Mouse (Mus musculus): ENCODE measurements around the gene Gba. TPM values are rescaled to one million over a fixed set of nuclear protein-coding genes. Genes with fewer than 3 reads are reported as not detected.
"Not testable (repeated sequence)": the region's sequence is repeated elsewhere in the genome, so short reads cannot be mapped to it uniquely, and the experiment has no call there.

Gene Gba
- polyA plus RNA-seq (2014; fragmentation: Nextera tagmentation; extraction: Ambion mirVana), result 44.4 and 46.5 TPM in 2 replicates

DNA sequence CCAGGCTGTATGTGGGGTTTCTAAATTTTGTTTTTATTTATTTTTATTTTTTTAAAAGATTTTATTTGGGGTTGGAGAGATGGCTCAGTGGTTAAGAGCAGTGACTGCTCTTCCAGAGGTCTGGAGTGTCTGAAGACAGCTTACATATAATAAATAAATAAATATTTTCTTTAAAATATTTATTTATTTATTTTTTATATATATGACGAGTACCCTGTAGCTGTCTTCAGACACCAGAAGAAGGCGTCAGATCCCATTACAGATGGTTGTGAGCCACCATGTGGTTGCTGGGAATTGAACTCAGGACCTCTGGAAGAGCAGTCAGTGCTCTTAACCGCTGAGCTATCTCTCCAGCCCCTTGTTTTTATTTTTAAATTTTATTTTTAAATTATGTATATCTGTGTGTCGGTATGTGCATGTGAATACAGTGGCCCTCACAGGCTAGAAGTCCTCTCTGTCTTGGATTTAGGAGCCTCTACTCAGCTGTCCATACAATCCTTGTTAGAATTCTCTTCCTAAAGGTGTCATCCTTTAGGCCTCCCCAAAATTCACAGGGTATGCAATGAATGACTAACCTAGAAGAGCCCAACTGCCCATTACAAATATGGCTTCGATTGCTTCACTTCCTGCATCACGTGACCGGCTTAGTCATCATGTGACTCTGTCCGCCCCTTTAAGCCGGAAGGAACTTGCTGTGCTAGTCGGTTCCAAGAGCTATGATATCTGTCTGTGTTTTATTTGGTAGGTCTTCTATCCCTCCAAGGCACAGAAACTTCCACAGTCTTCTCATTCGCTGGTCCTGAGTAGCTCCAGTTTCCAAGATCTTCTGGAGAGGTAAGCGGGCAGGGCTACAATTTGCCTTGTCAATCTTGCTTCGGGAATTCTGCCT, at the start of gene Gba:
TSS of gene Gba (plus strand) at position 676 of the 889 bp plus-strand sequence.
- DNase-seq (ENCODE audit: low spot score), result peak; percentile 87
- H3K9ac ChIP-seq (ENCODE audit: low read length), result peak within 1 kb of the TSS; percentile 52
- peak within 1 kb of the TSS; percentile 71 for H3K4me2 ChIP-seq (ENCODE audit: low read depth)
- peak within 1 kb of the TSS; percentile 46 for H3K4me3 ChIP-seq (ENCODE audit: low read depth, low read length)
- H3K9me3 ChIP-seq (ENCODE audit: control insufficient read depth, low read length), result no peaks in the 10 kb centered on the region
- no peaks in the 10 kb centered on the region for H3K27me3 ChIP-seq (ENCODE audit: control insufficient read depth, insufficient read depth, low read length)
- peak; percentile 82; the same call in 1 of the 2 replicates for ATAC-seq (ENCODE audit: insufficient read depth, low FRiP score, low TSS enrichment)
- 27% methylated on average over 13 of the region's 13 CpGs for WGBS
- H3K4me1 ChIP-seq (ENCODE audit: control insufficient read depth, insufficient read depth, low read length), result peaks cover 5% of the 10 kb centered on the region
- H3K36me3 ChIP-seq (ENCODE audit: control insufficient read depth, insufficient read depth, low read length), result peaks cover 3% of the 10 kb centered on the region; the same call in 1 of the 2 replicates
- no peak within 1 kb of the TSS for H3K27ac ChIP-seq (ENCODE audit: low read depth, low read length)

DNA sequence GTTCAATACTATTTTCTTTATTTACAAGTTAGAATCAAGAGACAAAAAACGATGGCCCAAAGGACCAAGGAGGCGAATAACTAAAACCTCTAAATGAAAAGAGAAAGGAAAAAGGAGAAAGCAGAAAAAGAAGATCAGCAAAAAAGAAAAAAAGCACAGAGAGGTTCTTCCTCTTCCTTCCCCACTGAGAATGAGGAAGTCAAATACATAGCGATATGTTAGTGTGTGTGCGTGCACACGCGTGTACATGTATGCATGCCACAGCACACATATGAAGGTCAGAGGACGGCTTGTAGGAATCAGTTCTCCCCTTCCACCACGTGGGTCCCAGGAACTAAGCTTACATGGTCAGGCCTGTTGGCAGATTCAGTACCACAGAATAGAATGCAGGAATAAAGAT, 45.8 kb upstream of the Gba start:
- H3K4me3 ChIP-seq (ENCODE audit: low read depth, low read length), result no peak overlapping the region
- H3K4me2 ChIP-seq (ENCODE audit: low read depth), result no peak overlapping the region
- DNase-seq (ENCODE audit: low spot score), result no peak
- WGBS, result 92% methylated on average over 8 of the region's 8 CpGs
- no peaks in the 10 kb centered on the region for H3K9me3 ChIP-seq (ENCODE audit: control insufficient read depth, low read length)
- H3K27me3 ChIP-seq (ENCODE audit: control insufficient read depth, insufficient read depth, low read length), result peaks cover 4% of the 10 kb centered on the region; the same call in 1 of the 2 replicates
- H3K27ac ChIP-seq (ENCODE audit: low read depth, low read length), result no peak overlapping the region
- no peak for ATAC-seq (ENCODE audit: insufficient read depth, low FRiP score, low TSS enrichment)
- H3K4me1 ChIP-seq (ENCODE audit: control insufficient read depth, insufficient read depth, low read length), result peaks cover 7% of the 10 kb centered on the region
- no peak overlapping the region for H3K9ac ChIP-seq (ENCODE audit: low read length)
- H3K36me3 ChIP-seq (ENCODE audit: control insufficient read depth, insufficient read depth, low read length), result no peaks in the 10 kb centered on the region

DNA sequence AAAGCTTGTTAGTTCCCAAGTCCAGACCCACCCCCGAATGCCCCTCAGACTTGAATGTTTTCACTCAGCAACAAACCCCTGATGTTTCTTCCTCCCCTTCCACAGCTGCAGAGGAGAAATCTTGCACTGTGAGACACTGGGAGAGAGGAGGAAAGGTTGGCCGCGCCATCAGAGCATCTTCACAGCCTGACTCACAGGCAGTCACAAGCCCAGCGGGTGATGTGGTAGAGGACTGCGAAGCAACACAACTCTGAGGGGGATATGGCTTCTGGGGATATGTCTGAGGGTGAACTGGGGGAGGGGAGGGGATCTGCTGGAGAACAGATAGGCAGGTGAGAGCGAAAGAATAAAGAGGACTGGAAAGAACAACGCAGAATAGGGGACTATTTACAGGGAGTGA, 44.1 kb upstream of the Gba start:
- Histone ChIP-seq H3K4me3 (ENCODE audit: low read depth, low read length) (peak overlapping the region; percentile 68), H3K4me2 (ENCODE audit: low read depth) (peak overlapping the region; percentile 99), H3K4me1 (ENCODE audit: control insufficient read depth, insufficient read depth, low read length) (peaks cover 7% of the 10 kb centered on the region), H3K27me3 (ENCODE audit: control insufficient read depth, insufficient read depth, low read length) (peaks cover 4% of the 10 kb centered on the region; the same call in 1 of the 2 replicates), H3K9ac (ENCODE audit: low read length) (peak overlapping the region; percentile 35; the same call in 1 of the 2 replicates), H3K27ac (ENCODE audit: low read depth, low read length) (no peak overlapping the region), H3K9me3 (ENCODE audit: control insufficient read depth, low read length) (no peaks in the 10 kb centered on the region), H3K36me3 (ENCODE audit: control insufficient read depth, insufficient read depth, low read length) (no peaks in the 10 kb centered on the region)
- no peak for DNase-seq (ENCODE audit: low spot score)
- ATAC-seq (ENCODE audit: insufficient read depth, low FRiP score, low TSS enrichment), result no peak
- WGBS, result 29% methylated on average over 7 of the region's 7 CpGs

DNA sequence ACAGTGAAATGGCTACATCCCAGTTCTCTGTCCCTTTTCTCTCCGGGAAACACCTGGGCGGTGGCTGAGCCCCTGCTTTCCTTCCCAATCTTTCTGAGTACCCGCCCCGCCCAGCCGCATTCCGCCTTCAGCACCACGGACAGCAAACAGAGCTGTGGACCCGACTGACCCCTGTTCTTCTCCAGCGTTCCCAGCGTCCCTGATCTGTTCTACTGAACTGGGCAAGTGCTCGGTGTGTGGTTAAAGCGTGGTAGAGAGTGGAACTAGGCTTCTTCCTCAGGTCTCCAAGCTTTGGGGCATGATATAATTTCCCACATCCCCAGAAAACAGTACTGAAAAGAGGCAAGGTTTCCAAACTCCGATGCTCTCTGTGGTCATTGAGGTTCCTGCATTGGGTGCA, 43.5 kb upstream of the Gba start:
- ATAC-seq (ENCODE audit: insufficient read depth, low FRiP score, low TSS enrichment), result no peak; the same call in 1 of the 2 replicates
- Histone ChIP-seq H3K36me3 (ENCODE audit: control insufficient read depth, insufficient read depth, low read length) (no peaks in the 10 kb centered on the region), H3K4me2 (ENCODE audit: low read depth) (peak overlapping the region; percentile 99), H3K27me3 (ENCODE audit: control insufficient read depth, insufficient read depth, low read length) (peaks cover 4% of the 10 kb centered on the region; the same call in 1 of the 2 replicates), H3K9me3 (ENCODE audit: control insufficient read depth, low read length) (no peaks in the 10 kb centered on the region), H3K4me1 (ENCODE audit: control insufficient read depth, insufficient read depth, low read length) (peaks cover 7% of the 10 kb centered on the region), H3K4me3 (ENCODE audit: low read depth, low read length) (peak overlapping the region; percentile 68), H3K27ac (ENCODE audit: low read depth, low read length) (no peak overlapping the region), H3K9ac (ENCODE audit: low read length) (peak overlapping the region; percentile 67)
- DNase-seq (ENCODE audit: low spot score), result peak; percentile 69
- WGBS, result 2% methylated on average over 13 of the region's 13 CpGs

DNA sequence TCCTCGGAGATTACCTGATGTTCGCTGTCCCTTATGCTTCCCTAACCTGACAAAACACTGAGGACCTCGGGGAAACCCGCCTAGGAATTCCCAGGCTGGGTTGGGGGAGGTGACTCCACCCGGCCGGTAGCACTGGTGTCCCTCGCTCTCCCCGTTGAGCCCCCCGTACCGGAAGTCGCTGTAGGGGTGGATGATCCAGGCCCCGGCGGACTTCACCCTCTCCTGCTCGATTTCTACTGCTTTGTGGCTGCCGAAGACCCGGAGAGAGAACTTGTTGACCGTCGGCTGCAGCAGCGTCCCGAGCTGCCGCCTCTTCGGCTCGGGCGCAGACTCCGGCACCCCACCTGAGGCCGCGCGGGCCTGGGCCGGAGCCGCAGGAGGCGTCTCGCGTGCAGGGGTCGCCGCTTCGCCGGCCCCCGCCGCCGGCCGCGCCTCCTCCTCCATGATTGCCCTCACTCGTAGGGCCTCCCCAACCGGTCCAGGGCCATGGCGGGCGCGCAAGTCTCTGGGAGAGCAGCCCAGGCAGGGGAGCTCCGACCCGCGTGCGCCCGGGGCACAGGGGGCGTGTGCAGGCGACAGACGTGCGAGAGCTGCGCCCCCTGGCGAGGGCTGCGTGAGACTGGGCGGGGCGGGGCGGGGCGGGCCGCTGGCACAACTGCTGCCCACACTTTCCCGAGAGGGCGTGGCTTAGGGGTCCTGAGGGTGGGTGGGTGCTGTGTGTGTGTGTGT, 42.9 kb upstream of the Gba start, which contains the start of gene Hcn3:
TSS of gene Hcn3 (minus strand) at position 581 of the 729 bp plus-strand sequence.
- no peak within 1 kb of the TSS for H3K27ac ChIP-seq (ENCODE audit: low read depth, low read length)
- DNase-seq (ENCODE audit: low spot score) (peak; percentile 85), ATAC-seq (ENCODE audit: insufficient read depth, low FRiP score, low TSS enrichment) (peak; percentile 74)
- H3K27me3 ChIP-seq (ENCODE audit: control insufficient read depth, insufficient read depth, low read length), result peaks cover 4% of the 10 kb centered on the region; the same call in 1 of the 2 replicates
- H3K4me2 ChIP-seq (ENCODE audit: low read depth), result peak within 1 kb of the TSS; percentile 99
- H3K4me1 ChIP-seq (ENCODE audit: control insufficient read depth, insufficient read depth, low read length), result peaks cover 7% of the 10 kb centered on the region
- under 1% methylated on average over 54 of the region's 66 CpGs for WGBS
- H3K36me3 ChIP-seq (ENCODE audit: control insufficient read depth, insufficient read depth, low read length), result no peaks in the 10 kb centered on the region
- H3K4me3 ChIP-seq (ENCODE audit: low read depth, low read length), result peak within 1 kb of the TSS; percentile 68
- H3K9me3 ChIP-seq (ENCODE audit: control insufficient read depth, low read length), result no peaks in the 10 kb centered on the region
- peak within 1 kb of the TSS; percentile 67 for H3K9ac ChIP-seq (ENCODE audit: low read length)

DNA sequence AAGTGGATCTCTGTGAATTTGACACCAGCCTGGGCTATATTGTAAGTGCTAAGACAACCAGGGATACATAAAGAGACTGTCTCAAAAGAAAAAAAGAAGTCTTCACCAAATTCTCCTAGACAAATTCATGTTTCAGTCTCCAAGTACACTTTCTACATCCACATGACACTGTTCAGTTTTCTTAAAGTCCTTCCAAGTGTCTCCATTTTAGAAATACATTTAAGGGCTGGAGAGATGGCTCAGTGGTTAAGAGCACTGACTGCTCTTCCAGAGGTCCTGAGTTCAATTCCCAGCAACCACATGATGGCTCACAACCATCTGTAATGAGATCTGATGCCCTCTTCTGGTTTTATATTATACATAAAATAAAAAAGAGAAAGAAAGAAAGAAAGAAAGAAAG, 41.5 kb upstream of the Gba start:
- not testable (repeated sequence) for ATAC-seq (ENCODE audit: insufficient read depth, low FRiP score, low TSS enrichment); H3K4me2 ChIP-seq (ENCODE audit: low read depth); DNase-seq (ENCODE audit: low spot score); H3K4me3 ChIP-seq (ENCODE audit: low read depth, low read length); H3K27ac ChIP-seq (ENCODE audit: low read depth, low read length); H3K36me3 ChIP-seq (ENCODE audit: control insufficient read depth, insufficient read depth, low read length); H3K9ac ChIP-seq (ENCODE audit: low read length); H3K9me3 ChIP-seq (ENCODE audit: control insufficient read depth, low read length); H3K27me3 ChIP-seq (ENCODE audit: control insufficient read depth, insufficient read depth, low read length)
- peaks cover 15% of the 10 kb centered on the region for H3K4me1 ChIP-seq (ENCODE audit: control insufficient read depth, insufficient read depth, low read length)

DNA sequence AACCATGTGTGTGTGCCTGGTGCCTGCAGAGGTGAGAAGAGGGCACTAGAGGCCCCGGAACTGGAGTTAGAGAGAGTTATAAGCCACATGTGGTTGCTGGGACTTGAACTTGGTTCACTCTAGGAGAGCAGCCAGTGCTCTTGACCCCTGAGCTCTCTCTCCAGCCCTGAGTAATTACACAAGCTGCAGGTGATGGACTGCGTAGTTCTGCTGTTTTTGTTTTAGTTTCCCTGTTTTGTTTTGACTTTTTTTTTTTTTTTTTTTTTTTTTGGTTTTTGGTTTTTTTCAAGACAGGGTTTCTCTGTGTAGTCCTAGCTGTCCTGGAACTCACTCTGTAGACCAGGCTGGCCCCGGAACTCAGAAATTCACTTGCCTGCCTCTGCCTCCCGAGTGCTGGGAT, 40.9 kb upstream of the Gba start:
- H3K4me1 ChIP-seq (ENCODE audit: control insufficient read depth, insufficient read depth, low read length), result peaks cover 15% of the 10 kb centered on the region
- H3K4me3 ChIP-seq (ENCODE audit: low read depth, low read length), result no peak overlapping the region
- no peak for DNase-seq (ENCODE audit: low spot score)
- no peak overlapping the region for H3K9ac ChIP-seq (ENCODE audit: low read length)
- H3K4me2 ChIP-seq (ENCODE audit: low read depth), result no peak overlapping the region
- H3K36me3 ChIP-seq (ENCODE audit: control insufficient read depth, insufficient read depth, low read length), result no peaks in the 10 kb centered on the region
- H3K27ac ChIP-seq (ENCODE audit: low read depth, low read length), result no peak overlapping the region
- peaks cover 4% of the 10 kb centered on the region; the same call in 1 of the 2 replicates for H3K27me3 ChIP-seq (ENCODE audit: control insufficient read depth, insufficient read depth, low read length)
- no peaks in the 10 kb centered on the region for H3K9me3 ChIP-seq (ENCODE audit: control insufficient read depth, low read length)
- 77% methylated on average over 4 of the region's 4 CpGs for WGBS
- no peak for ATAC-seq (ENCODE audit: insufficient read depth, low FRiP score, low TSS enrichment)

DNA sequence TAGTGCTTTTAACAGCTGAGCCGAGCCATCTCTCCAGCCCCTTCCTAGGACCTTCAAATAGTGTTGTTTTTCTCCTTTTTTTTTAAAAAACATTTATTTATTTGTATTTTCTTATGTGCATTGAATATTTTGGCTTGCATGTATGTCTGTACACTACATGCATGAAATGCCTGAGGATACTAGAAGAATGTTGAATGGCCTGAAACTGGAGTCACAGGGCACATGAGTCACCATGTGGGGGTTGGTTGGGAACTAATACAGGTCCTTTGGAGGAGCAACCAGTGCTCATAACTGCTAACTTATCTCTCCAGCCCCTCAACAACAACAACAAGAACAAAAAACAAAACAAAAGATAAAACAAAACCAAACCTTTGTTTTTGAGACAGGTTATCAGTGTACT, 39.6 kb upstream of the Gba start:
- no peak overlapping the region for H3K4me2 ChIP-seq (ENCODE audit: low read depth)
- peaks cover 15% of the 10 kb centered on the region for H3K4me1 ChIP-seq (ENCODE audit: control insufficient read depth, insufficient read depth, low read length)
- DNase-seq (ENCODE audit: low spot score) (no peak), ATAC-seq (ENCODE audit: insufficient read depth, low FRiP score, low TSS enrichment) (no peak)
- no peak overlapping the region for H3K9ac ChIP-seq (ENCODE audit: low read length)
- 79% methylated on average over 1 of the region's 1 CpGs for WGBS
- no peaks in the 10 kb centered on the region; the same call in 1 of the 2 replicates for H3K36me3 ChIP-seq (ENCODE audit: control insufficient read depth, insufficient read depth, low read length)
- no peaks in the 10 kb centered on the region for H3K9me3 ChIP-seq (ENCODE audit: control insufficient read depth, low read length)
- no peak overlapping the region for H3K27ac ChIP-seq (ENCODE audit: low read depth, low read length)
- no peak overlapping the region for H3K4me3 ChIP-seq (ENCODE audit: low read depth, low read length)
- H3K27me3 ChIP-seq (ENCODE audit: control insufficient read depth, insufficient read depth, low read length), result peaks cover 4% of the 10 kb centered on the region; the same call in 1 of the 2 replicates

Data from neural tube, embryonic 11.5 days (tissue).